Mouse (Mus musculus): Measurements from ENCODE around the gene Spn.

- TF ChIP-seq POLR2A (IDR thresholded peaks at IDR 0.05; ENCODE audit: insufficient read depth, low read length) (no peak), CTCF (IDR thresholded peaks at IDR 0.05; ENCODE audit: low read depth, low read length) (no peak)
These were observed 15.7 kb downstream of the Spn start, which contains the start of gene Qprt for GRCm38 (mm10) chr7:127121911-127122270.
